Mouse (Mus musculus) heart, adult 18-20 months (tissue): ENCODE data around the gene Epb41l2. TPM values are rescaled to one million over a fixed set of nuclear protein-coding genes. Genes with fewer than 3 reads are reported as not detected.

ENCODE experiments used
- DNase-seq, 2 experiments: peaks; one replicate each; pipeline ENCODE4 v3.0.0; 2021 to 2022; ENCODE audit warnings: mixed read lengths in 1 of 2
- long read RNA-seq, 2 experiments: library from polyadenylated mRNA; stranded (forward); transcript quantifications; one replicate each; pipeline ENCODE4 v2.0.0; 2021
- total RNA-seq, 2 experiments: library from RNA; stranded (reverse); gene quantifications; 2 replicates each; pipeline ENCODE4 v1.2.3; 2021

Epb41l2 gene
- total RNA-seq = 10 to 100 TPM; 38.5 to 38.7 TPM
- long read RNA-seq, experiment 1, full-length matches to known transcripts = 3 of 12 reads
- long read RNA-seq, experiment 1, partial matches to known transcripts = 5 of 12 reads
- long read RNA-seq, experiment 1, other reads (novel, unspliced or antisense) = 4 of 12 reads
- long read RNA-seq, experiment 2, full-length matches to known transcripts = 1 of 7 reads
- long read RNA-seq, experiment 2, partial matches to known transcripts = 2 of 7 reads
- long read RNA-seq, experiment 2, other reads (novel, unspliced or antisense) = 4 of 7 reads

DNA sequence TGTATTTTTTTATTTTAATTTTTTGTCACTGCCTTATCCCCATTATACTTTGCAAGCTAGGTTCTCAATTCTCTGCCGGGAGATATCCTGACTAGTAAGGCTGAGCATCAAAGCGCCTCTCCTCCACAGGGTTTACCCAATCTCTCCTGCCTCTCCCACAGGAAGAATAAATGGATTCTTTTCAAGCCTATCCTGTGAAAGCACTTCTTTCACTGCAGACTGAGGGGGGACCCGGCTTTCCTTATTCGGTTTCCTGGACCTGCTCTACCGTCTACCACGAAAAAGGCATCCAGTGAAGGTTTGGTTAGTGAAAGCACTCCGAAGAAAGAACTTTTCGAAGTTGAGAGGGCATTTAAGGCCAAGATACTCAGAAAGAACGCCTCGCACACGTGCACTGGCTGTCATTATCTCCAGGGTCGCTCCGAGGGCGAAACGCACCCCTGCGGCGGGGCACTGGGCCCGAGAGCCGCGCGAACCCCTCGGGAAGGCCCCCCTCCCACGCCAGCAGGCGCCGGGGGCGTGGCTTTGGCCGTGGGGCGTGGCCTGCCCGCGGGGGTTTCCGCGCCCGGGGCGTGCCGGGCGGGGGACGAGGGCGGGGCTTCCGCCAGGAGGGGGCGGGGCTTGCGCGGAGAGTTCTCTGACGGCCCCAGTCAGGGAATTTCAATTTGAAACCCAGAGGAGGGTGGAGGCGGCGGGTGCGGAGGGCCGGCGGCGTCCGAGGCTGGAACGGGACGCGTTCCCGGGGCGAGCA is at the start of gene Epb41l2:
TSS of gene Epb41l2 (plus strand) at position 591 of the 751 bp plus-strand sequence.
- peak; percentile 96 for DNase-seq

DNA sequence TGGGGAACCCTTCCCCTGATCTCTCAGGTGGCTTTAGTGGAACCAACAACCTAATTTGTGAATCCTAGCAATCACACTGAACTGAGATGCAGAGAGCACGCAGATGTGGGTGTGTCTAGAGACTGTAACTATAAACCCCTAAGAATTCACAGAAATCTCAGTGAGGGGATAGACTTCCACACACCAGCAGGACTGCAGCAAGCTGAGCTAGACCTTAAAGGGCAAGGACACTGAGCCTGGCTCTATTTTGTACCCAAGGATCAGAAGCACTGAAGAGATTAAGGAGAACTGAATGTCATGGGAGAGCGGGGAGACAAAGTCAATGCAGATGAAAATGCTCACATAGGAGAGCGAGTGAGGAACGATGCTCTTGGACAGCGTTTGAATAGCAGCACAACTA is 49.6 kb upstream of the Epb41l2 start:
- DNase-seq = no peak

DNA sequence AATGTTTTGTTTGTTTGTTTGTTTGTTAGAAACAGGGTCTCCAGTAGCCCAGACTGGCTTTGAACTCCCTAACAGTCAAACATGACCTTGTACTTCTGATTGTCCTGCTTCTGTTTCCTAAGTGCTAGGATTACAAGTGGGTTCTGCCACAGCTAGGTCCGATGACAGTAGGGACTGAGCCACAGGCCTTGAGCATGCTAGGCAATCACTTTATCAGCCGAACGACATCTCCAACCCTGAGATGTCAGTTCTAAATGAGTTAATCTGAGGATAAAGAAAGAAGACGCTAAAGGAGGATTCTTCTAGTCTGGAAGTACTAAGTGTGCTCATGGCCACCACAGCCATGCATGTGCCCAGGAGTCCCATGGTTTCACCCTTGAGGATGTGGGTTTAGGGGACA is 48.9 kb upstream of the Epb41l2 start:
- DNase-seq = no peak

DNA sequence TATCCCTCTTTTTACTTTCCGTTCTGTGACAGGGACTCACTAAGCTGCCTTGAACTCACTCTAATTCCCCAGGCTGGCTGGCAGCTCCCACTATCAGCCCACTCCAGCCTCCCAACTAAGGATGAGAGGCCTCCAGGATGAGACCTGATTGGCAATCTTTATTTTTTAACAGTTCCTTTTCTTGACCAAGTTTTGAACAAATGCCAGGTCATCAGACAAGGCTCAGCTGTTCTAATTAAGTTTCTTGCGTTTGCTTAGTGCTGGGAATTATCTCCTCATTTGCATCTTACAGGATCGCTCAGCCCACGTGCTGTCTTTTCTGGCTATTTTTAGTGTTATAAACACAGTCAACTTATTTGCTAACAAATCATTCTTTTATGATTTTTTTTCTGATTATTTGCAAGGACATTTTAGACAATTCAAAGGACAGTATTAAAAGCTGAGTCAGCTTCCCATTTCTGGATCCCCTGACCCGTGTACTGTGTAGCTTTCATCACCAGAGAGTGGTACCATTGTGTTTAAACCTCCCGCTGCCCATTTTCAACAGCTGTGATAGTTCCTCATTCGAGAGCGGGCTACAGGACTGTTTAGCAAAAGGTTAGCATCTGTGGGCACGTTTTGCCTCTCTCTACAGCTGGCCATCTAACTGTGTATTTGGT is 47.9 kb upstream of the Epb41l2 start:
- DNase-seq = peak in 1 of 2 experiments; percentile 20

DNA sequence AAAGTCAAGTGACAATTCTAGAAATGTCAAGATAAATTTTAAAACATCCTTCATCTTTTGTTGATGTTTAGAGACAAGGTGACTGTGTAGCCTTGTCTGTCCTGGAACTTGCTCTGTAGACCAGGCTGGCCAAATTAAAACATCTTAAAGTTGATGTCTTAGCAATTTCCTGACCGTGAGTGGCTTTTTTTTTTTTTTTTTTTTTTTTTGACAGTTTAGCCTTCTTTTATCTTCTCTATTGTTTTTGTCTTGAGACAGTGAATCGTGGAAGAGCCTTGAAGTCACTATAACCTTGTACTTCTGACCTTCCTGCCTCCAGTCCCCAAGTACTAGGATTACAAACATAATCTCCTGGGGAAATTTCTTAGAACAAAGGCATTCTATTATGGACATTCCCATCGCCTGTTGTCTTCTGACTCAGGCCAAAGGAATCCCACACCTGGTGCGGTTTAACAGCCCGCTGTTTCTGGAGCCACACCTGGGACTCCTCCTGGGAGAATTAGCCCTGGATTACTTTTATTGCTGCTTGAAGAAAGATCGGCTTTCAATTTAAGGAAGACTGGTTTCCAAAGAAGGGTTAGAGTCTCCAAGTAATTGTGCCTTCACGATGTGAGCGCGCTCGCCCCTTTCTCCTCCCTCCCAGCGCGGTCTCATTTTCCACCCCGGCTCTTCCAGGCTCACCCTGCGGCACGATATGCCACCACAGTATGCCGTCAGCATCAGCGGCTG is 45.6 kb upstream of the Epb41l2 start:
- DNase-seq = no peak

DNA sequence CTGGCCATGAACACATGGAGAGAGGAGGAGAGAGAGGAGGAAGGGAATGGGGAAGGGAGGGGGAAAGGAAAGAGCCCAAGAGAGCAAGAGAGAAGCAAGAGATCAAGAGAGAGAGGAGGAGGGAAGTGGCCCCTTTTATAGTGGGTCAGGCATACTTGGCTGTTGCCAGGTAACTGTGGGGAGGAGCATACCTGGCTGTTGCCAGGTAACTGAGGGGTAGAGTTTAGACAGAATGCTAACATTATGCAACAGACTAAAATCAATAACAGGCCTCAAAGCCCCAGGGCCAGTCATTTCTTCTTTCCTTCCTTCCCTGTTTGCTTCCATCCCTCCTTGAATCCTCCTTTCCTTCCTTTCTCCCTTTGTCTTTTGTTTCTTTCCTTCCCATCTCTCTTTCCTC is 41.9 kb upstream of the Epb41l2 start:
- no peak for DNase-seq

DNA sequence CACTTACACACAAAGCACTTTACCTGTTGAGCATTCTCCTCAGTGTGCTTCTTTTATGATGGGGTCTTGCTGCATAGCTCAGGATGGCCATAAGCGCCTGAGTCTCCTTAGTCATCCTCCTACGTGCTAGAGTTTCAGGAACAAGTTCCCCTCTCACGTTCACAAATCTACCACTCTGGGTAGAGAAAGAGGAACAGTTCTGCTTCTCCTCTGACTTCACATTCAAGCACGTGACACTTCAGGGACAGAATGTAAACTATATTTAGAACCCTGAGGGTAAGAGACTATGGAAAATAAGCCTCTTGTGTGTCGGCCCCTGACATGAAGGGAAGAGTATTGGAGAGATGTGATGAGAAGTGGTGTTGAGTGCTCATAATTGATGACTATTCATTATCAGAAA is 41.2 kb upstream of the Epb41l2 start:
- peak; percentile 15 to 43 for DNase-seq

DNA sequence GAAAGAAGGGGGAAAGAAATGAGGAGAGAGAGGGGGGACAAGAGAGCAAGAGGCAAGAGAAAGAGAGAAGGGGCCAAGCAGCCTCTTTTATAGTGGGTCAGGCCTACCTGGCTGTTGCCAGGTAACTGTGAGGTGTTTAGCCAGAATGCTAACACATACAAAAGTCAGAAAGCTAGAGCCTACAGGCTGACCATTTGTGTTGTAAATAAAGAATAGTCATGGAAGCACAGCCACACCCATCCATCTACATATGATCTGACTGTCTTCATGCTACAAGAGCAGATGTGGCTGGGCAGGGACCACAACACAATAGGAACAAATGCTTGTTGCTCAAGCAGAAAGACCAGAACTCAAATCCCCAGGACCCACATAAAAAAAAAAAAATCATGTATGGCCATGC is 40.1 kb upstream of the Epb41l2 start:
- no peak for DNase-seq

DNA sequence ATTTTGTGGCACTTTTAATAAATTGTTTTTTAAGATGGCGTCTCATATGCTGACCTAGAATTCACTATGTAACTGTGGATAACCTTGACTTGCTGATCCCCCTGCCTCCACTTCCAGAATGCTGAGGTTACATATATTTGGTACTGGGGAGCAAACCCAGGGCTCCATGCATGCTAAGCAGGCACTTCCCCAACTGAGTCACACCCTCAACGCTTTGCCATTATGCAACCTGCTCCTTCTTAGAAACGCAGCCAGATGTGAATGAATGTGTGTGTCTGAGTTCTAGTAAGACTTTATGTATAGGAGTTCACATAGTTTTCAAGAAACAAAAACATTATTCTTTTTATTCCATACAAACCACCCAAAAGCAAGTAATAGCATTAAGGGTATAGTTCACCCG is 38.4 kb upstream of the Epb41l2 start:
- DNase-seq = no peak

DNA sequence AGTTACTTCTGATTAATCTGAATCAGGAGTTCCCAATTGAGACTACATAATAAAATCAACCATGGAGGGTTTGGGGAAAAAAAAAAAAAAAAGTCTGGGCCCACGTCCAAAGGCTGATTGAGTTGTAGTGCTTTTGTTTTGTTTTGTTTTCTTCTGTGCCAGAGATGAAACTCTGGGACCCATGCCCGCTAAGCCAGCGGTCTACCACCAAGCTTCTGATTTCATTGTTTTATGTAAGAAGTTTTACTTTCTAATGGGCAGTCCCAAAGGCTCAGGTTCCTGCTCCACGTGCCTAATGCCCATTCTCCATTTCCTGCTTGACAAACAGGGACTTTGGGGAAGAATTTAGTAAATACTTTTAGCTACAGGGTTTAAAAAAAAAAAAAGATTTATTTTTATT is 33.9 kb upstream of the Epb41l2 start:
- DNase-seq = peak in 1 of 2 experiments; percentile 16

DNA sequence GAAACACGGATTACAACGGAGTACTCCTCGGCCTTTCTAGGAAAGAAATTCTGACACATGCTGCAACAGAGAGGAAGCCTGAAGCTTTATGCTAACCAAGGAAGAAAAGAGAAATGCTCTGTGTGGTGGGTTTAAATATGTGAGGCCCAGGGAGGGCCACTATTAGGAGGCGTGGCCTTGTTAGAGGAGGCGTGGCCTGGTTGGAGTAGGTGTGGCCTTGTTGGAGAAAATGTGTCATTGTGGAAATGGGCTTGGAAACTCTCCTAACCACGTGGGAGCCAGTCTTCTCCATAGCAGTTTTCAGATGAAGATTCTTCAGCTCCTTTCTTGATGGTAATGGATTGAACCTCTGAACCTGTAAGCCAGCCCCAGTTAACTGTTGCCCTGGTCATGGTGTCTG is 32.1 kb upstream of the Epb41l2 start:
- no peak for DNase-seq

DNA sequence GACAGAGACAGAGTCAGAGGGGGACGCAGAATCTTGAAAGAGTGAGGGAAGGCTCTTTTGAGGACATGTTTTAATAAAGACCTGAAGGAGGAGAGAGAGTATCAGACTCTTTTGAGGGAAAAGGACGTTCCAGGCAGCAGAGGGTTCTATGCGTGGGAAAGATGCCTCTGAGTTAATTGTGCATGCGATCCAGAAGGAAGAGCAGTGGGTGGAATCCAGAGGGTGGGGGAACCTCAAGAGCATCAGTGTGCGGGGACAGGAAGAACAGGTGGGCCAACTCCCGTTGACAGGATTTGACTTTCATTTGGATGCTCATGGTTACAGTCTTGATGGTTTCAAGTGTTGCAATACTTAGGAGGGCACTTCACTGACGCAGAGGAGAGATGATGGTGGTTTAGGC is 29.5 kb upstream of the Epb41l2 start:
- DNase-seq = no peak

DNA sequence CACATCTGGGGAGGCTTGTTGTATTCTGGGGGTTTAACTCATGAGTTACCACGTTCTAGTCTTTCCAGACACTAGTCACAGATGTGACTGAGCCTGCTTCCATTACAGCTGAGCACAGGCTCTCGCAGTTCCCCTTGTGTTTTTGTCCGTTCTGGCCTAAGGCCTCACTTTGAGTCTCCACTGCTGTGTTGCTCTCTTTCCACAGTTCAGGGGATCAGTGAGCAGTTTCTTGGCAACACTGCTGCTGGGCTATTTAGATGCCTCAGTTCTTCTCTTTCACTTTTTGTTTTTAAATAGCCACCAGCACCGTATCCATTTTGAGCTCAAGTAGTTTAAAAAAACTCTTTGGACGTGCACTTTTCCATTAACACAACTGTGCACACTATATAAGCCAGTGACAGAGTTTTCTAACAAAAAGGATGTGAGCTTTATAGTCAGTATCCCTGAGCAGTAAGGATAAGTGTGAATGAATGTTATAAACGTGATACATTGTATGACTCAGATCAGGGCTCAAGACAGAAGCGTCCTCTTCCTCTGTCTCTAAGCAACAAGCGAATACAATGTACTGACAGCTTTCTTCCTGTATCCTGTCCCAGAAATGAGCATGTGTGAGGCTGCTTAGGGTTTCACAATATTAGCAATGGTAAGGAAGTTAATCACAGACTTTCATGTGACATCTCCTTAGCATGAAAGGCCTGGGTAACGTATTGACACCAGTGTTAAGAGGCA is 28.1 kb upstream of the Epb41l2 start:
- peak; percentile 49 to 77 for DNase-seq

DNA sequence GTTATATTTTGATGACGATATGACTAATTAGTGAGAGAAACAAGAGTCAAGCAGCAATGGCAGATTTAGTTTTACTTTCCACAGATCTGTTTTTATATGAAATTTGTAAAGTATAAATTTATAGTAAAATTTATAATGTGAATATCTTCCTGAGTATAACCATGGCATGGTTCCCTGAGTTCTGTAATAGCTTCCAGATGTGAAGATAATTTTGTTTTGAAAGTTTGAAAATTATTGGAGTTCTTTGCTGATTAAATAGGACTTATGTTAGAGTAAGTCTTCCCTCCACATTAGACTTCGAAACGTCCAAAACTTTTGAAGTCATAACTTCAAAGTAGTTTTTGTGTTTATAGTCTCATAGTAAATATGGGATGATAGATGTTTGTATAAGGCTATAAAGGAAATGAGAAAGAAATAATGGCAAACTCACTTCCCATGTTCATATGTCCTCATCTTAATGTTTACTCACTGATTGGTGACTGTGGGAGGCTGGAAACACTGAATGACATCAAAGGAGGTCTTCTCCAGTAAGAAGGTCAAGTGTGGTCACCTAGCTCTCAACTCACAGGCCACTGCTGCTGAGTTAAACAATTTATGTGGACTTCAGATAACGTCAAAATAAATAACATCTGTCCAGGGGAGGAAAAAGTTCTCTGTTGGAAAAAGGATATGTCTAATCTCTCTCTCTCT is 26.1 kb upstream of the Epb41l2 start:
- no peak for DNase-seq

DNA sequence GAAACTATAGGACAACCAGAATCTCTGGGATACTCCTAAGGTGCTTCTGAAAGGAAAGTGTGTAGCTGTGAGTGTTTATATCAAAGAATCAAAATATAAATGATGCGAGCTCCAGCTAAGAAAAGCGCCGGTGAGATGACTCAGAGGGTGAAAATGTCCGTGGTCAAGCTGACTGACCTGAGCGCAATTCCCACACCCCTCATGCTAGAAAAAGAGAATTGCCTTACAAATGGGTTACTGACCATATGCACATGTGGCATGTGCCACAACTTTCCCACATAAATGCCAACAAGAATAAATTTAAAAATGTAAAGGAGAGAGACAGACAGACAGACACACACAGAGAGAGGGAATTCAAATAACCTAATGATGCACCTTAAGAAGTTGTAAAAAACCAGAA is 18.9 kb upstream of the Epb41l2 start:
- no peak for DNase-seq

DNA sequence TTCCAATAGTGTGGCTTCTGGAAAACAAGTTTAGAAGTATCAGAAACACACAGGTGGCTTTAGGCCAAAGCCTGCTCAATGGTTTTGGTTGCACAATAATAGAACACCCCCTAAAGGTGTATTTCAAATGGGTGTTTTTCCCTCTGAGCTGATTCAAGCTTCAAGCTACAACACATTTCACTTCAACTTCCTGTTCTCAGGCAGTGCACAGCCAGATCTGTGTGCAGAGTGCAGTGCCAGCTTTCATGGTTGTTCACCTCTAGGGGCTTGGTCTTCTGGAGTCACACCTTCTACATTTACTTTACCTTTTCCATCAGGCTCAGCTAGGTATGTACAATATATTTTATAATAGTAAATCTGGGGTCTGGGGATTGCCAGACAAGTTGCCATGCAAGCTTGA is 16.8 kb upstream of the Epb41l2 start:
- DNase-seq = no peak

DNA sequence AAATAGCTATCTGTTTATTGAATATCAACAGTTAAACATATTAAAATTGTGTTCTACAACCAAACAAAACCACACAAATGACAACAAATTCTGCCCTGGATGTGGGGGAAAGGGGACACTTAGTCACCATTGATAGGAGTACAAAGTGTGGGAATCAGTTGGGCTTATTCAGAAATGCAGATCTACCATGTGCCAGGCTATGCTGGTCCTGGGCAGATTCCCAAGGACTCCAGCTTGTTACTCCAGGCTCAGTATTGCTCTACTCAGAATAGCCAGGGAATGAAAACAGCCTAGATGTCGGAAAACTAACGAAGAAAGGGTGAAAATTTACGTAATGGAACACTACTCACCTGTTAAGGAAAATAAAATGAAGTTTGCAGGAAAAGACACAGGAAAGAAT is 5.7 kb upstream of the Epb41l2 start:
- no peak for DNase-seq

DNA sequence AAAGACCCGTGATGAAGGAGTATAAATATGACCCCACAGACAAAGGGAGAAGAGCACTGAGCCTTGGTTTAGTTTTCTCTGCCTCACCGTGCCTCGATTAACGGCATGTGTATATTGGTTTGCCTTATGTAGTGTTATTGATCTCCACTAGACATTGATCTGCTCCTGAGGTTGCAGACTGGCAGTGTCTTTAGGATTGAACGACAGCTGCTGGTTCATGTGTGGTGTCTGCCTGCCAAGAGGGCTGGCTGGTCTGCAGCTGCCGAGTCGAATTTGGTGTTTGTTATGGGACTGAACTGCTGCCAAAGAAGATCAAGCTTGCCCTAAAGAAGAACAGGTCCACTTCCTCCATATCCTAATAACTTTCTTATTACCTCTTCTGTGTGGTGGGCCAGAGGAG is 5.2 kb upstream of the Epb41l2 start:
- DNase-seq = no peak

DNA sequence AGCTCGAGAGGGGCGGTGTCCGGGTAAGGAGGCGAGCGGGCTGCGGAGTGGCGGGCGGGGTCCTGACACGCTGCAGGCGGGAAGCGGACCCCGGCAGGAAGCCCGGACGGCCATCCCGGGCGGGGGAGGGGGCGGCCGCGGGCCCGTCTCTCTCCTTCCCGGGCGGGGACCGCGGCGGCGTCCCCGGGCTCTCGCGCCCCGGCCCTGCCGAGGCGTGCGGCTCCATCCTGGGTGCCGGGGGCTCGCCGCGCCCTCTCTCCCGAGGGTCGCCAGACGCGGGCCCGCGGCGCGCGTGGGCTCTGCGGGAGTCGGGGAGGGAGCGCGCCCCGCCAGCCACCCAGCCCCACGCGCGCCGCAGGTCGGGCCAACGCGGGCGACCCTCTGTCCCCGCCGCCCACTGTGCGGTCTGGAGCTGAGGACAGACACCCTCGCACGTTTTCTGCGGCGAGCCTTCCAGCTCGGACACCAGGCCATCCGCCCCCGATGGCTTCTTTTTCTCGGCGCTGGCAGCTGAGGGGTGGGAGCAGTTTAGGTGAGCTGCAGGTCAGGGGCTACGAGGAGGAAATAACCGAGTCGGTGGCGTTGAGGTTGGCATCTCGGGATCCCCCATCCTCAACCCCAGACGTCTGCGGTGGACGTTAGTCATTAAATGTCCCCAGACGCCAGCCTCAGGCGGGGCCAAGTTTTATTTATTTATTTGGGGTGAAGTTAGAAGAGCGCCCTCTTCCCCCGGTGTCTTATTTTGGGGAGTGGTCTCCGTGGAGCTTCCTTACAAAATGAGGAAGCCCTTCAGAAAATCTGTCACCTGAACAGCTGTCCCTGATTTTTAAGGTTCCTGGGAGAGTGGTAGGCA is 587 bp downstream of the Epb41l2 start:
- DNase-seq = peak; percentile 39 to 62

DNA sequence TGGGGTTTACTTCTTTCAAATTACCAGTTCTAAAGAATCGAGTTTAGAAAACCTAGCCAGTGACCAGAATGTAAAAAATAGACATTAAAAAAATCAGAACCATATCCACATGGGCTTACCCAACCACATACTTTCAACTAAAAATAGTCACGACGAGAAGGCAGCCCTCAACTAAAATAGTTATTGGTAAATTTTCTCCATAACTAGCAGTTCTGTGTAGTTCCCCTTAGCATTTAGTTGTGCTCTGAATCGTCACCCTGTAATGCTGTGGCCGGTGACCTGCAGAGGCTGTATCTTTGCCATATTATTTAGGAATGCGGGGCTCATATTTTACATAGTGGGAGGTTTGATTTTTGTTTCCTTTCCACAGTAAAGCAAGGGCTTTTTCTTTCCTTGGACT is 2.6 kb downstream of the Epb41l2 start:
- DNase-seq = no peak
